ENCODE assay signal across 13 mouse cellular contexts in the genomic region with DNA sequence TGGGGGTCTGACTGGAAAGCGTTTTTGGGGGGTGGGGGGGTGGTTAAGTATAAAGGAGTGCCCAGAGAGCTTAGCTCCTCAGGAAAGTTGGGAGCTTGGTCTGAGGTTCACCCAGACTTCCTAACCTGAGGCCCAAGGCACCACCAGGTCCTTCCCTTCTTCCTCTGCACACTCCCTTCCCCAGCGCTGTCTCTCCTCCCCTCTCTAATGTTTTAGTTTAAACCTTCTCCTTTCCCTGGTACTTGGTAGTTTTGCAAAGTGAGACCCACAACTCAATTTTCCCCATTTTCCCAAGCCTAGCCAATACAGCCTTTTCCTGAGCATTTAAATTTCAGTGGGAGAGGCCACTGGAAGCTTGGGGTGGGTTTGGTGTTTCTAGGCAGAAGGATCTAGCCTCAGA. TPM values are rescaled to one million over a fixed set of nuclear protein-coding genes. Genes with fewer than 3 reads are reported as not detected.
DNase-seq lines count a peak whose midpoint lies in the region; ATAC-seq and TF ChIP-seq lines count a peak whose summit lies in the region.
"Had no signal": no experiment of that assay in that cellular context is flagged by ENCODE, and none has a peak within 500 bp of the region (broad histone marks: within the 10 kb centered on the region; RNA-seq: fewer than 3 reads in every experiment).

No protein-coding gene starts in this region.

- H3K4me3 ChIP-seq in MEL (ENCODE audit: control insufficient read depth in 1 of 2, insufficient read depth in 1 of 2, low read depth in 2 of 2, low read length in 2 of 2), result peak overlapping the region in 1 of 2 experiments; percentile 55; a peak in 2 of 4 replicates
- no peak overlapping the region for H3K4me3 ChIP-seq in embryonic facial prominence, embryonic 11.5 days (ENCODE audit: low read depth, low read length)
- peak overlapping the region; percentile 51 for H3K4me3 ChIP-seq in hindbrain, embryonic 12.5 days
- H3K4me3 ChIP-seq in midbrain, embryonic 15.5 days, result no peak overlapping the region
- H3K4me3 ChIP-seq: limb, embryonic 13.5 days; myocyte had no signal

- TF ChIP-seq RAD21 in MEL (IDR thresholded peaks at IDR 0.05; ENCODE audit: low read depth, low read length), result no peak

- no peaks in the 10 kb centered on the region for H3K27me3 ChIP-seq in MEL (ENCODE audit: control insufficient read depth in 1 of 2, insufficient read depth in 2 of 2, low read length in 2 of 2)
- H3K27me3 ChIP-seq in embryonic facial prominence, embryonic 11.5 days (ENCODE audit: control insufficient read depth, insufficient read depth, low read length), result peaks cover 67% of the 10 kb centered on the region
- H3K27me3 ChIP-seq in hindbrain, embryonic 12.5 days, result peaks cover 85% of the 10 kb centered on the region
- H3K27me3 ChIP-seq in midbrain, embryonic 15.5 days (replicated peaks), result peaks cover 87% of the 10 kb centered on the region

- peaks cover 12% of the 10 kb centered on the region for H3K79me2 ChIP-seq in MEL (ENCODE audit: control insufficient read depth, insufficient read depth, low read length, poor library complexity)

- H3K4me2 ChIP-seq in embryonic facial prominence, embryonic 11.5 days (ENCODE audit: low read depth, low read length), result no peak overlapping the region
- peak overlapping the region; percentile 61 for H3K4me2 ChIP-seq in hindbrain, embryonic 12.5 days (replicated peaks)
- peak overlapping the region; percentile 10 for H3K4me2 ChIP-seq in midbrain, embryonic 15.5 days
- H3K4me2 ChIP-seq: limb, embryonic 13.5 days had no signal

- H3K27ac ChIP-seq in MEL (ENCODE audit: control insufficient read depth, low read depth, low read length), result peak overlapping the region; percentile 90
- no peak overlapping the region for H3K27ac ChIP-seq in embryonic facial prominence, embryonic 11.5 days (replicated peaks; ENCODE audit: low read depth, low read length)
- peak overlapping the region; percentile 7; the same call in 1 of the 2 replicates for H3K27ac ChIP-seq in hindbrain, embryonic 12.5 days
- H3K27ac ChIP-seq in midbrain, embryonic 15.5 days, result no peak overlapping the region
- H3K27ac ChIP-seq: limb, embryonic 13.5 days had no signal

- no peak for DNase-seq in MEL (ENCODE audit: low read depth, low spot score)
- DNase-seq in embryonic facial prominence, embryonic 11.5 days (ENCODE audit: low spot score), result peak; percentile 1
- no peak for DNase-seq in kidney, postnatal 36 days
- no peak for DNase-seq in right cerebral cortex, adult 2 months (ENCODE audit: low spot score in 2 of 2)
- no peak for DNase-seq in kidney, adult 9 months
- DNase-seq: kidney, adult 11 months; layer of hippocampus, adult 9-11 months; lung, postnatal 10 days had no signal

- TF ChIP-seq EP300 in MEL (IDR thresholded peaks at IDR 0.05; ENCODE audit: low read depth in 1 of 2, low read length in 2 of 2), result no peak

- no peak for ATAC-seq in embryonic facial prominence, embryonic 11.5 days (replicated peaks; ENCODE audit: insufficient number of reproducible peaks, low FRiP score, low TSS enrichment, low read depth)
- no peak for ATAC-seq in hindbrain, embryonic 12.5 days (ENCODE audit: low FRiP score)
- no peak for ATAC-seq in midbrain, embryonic 15.5 days (replicated peaks)

- 0% methylated on average over 2 of the region's 2 CpGs for WGBS in embryonic facial prominence, embryonic 11.5 days
- WGBS in hindbrain, embryonic 12.5 days, result 0% methylated on average over 2 of the region's 2 CpGs
- WGBS in midbrain, embryonic 15.5 days, result 5% methylated on average over 2 of the region's 2 CpGs

- H3K9me3 ChIP-seq in MEL (replicated peaks; ENCODE audit: insufficient read depth, low read length), result no peaks in the 10 kb centered on the region
- no peaks in the 10 kb centered on the region for H3K9me3 ChIP-seq in embryonic facial prominence, embryonic 11.5 days (replicated peaks; ENCODE audit: control insufficient read depth, low read length)
- H3K9me3 ChIP-seq in hindbrain, embryonic 12.5 days (replicated peaks), result no peaks in the 10 kb centered on the region
- H3K9me3 ChIP-seq in midbrain, embryonic 15.5 days, result no peaks in the 10 kb centered on the region
- H3K9me3 ChIP-seq: limb, embryonic 13.5 days had no signal

- peaks cover 0 to 10% of the 10 kb centered on the region in 2 experiments; a peak in 3 of 4 replicates for H3K4me1 ChIP-seq in MEL (ENCODE audit: control insufficient read depth in 1 of 2, insufficient read depth in 2 of 2, low read length in 2 of 2)
- peaks cover 12% of the 10 kb centered on the region for H3K4me1 ChIP-seq in embryonic facial prominence, embryonic 11.5 days (ENCODE audit: control insufficient read depth, insufficient read depth, low read length)
- H3K4me1 ChIP-seq in hindbrain, embryonic 12.5 days, result peaks cover 48% of the 10 kb centered on the region
- H3K4me1 ChIP-seq in midbrain, embryonic 15.5 days, result peaks cover 25% of the 10 kb centered on the region

- peaks cover 1 to 12% of the 10 kb centered on the region in 2 experiments; a peak in 3 of 4 replicates for H3K36me3 ChIP-seq in MEL (ENCODE audit: control insufficient read depth in 1 of 2, insufficient read depth in 2 of 2, low read length in 2 of 2)
- H3K36me3 ChIP-seq in embryonic facial prominence, embryonic 11.5 days (replicated peaks; ENCODE audit: control insufficient read depth, insufficient read depth, low read depth, low read length), result no peaks in the 10 kb centered on the region
- H3K36me3 ChIP-seq in hindbrain, embryonic 12.5 days, result no peaks in the 10 kb centered on the region
- no peaks in the 10 kb centered on the region for H3K36me3 ChIP-seq in midbrain, embryonic 15.5 days (replicated peaks)
- H3K36me3 ChIP-seq: limb, embryonic 13.5 days had no signal

- TF ChIP-seq POLR2A in MEL (IDR thresholded peaks at IDR 0.05; ENCODE audit: control insufficient read depth in 1 of 2, insufficient read depth in 1 of 2, low read depth in 1 of 2, low read length in 2 of 2, poor library complexity in 1 of 2), result no peak

- no peak for TF ChIP-seq CTCF in MEL (IDR thresholded peaks at IDR 0.05 in 2 of 3, conservative IDR thresholded peaks at IDR 0.05 in 1 of 3; ENCODE audit: control insufficient read depth in 1 of 3, insufficient read depth in 1 of 3, low read depth in 2 of 3, low read length in 3 of 3, poor library complexity in 1 of 3, severe bottlenecking in 1 of 3)

- H3K9ac ChIP-seq in MEL (ENCODE audit: control insufficient read depth, low read depth, low read length, poor library complexity, severe bottlenecking), result peak overlapping the region; percentile 76
- H3K9ac ChIP-seq in embryonic facial prominence, embryonic 11.5 days (replicated peaks; ENCODE audit: low read length), result no peak overlapping the region
- peak overlapping the region; percentile 49 for H3K9ac ChIP-seq in hindbrain, embryonic 12.5 days
- no peak overlapping the region for H3K9ac ChIP-seq in midbrain, embryonic 15.5 days
- H3K9ac ChIP-seq: limb, embryonic 13.5 days had no signal

TF ChIP-seq in MEL, 35 proteins besides CTCF, POLR2A, EP300 and RAD21:
- TF ChIP-seq ZKSCAN1 (IDR thresholded peaks at IDR 0.05; ENCODE audit: low read depth, low read length), result no peak
- no peak for TF ChIP-seq UBTF (IDR thresholded peaks at IDR 0.05; ENCODE audit: borderline replicate concordance, insufficient read depth, low read depth, low read length)
- no peak for TF ChIP-seq MXI1 (IDR thresholded peaks at IDR 0.05; ENCODE audit: low read depth, low read length)
- no peak for TF ChIP-seq ZNF384 (IDR thresholded peaks at IDR 0.05; ENCODE audit: low read depth, low read length)
- TF ChIP-seq ZMIZ1 (IDR thresholded peaks at IDR 0.05; ENCODE audit: low read depth, low read length), result no peak
- TF ChIP-seq JUND (IDR thresholded peaks at IDR 0.05; ENCODE audit: low read depth, low read length), result no peak
- TF ChIP-seq MYB (IDR thresholded peaks at IDR 0.05; ENCODE audit: low read depth, low read length), result no peak
- TF ChIP-seq USF1 (IDR thresholded peaks at IDR 0.05; ENCODE audit: low read depth, low read length), result no peak
- TF ChIP-seq GATA1 (IDR thresholded peaks at IDR 0.05; ENCODE audit: low read depth, low read length), result no peak
- no peak for TF ChIP-seq KAT2A (conservative IDR thresholded peaks at IDR 0.05; ENCODE audit: low read depth, low read length)
- TF ChIP-seq POLR2AphosphoS2 (IDR thresholded peaks at IDR 0.05; ENCODE audit: low read length), result no peak

RNA-seq across cellular contexts. Expression of a gene that starts 10.6 kb away (rescaled TPM):
- total RNA-seq in MEL (2012; rRNA removed), result 7.5 and 10.4 TPM in 2 replicates
- 10 to 100 TPM in 1 of 2 experiments, not detected in 1; 17.6 TPM for polyA plus RNA-seq in MEL (2012; ENCODE audit: insufficient read depth in 1 of 2, insufficient read length in 2 of 2, low read depth in 1 of 2, low replicate concordance in 2 of 2, missing spikeins in 1 of 2)
- polyA plus RNA-seq in embryonic facial prominence, embryonic 11.5 days (2014; fragmentation: Nextera tagmentation; extraction: Ambion mirVana), result 13.9 and 26.6 TPM in 2 replicates
- polyA plus RNA-seq in hindbrain, embryonic 12.5 days (2016; fragmentation: Nextera tagmentation; extraction: Ambion mirVana), result 17.9 and 20.1 TPM in 2 replicates
- polyA plus RNA-seq in midbrain, embryonic 15.5 days (2015; fragmentation: Nextera tagmentation; extraction: Ambion mirVana), result 22.5 and 23.3 TPM in 2 replicates
- total RNA-seq: heart, adult 8-10 months had no signal

Comparison
In these comparisons a context has a peak if more than half of its experiments do, and no peak if none do; other contexts are left out.
1. H3K27ac ChIP-seq: peak in MEL (single experiment) and hindbrain, embryonic 12.5 days (single experiment); none in embryonic facial prominence, embryonic 11.5 days (single experiment) and midbrain, embryonic 15.5 days (single experiment).
2. H3K9ac ChIP-seq: peak in MEL (single experiment) and hindbrain, embryonic 12.5 days (single experiment); none in embryonic facial prominence, embryonic 11.5 days (single experiment) and midbrain, embryonic 15.5 days (single experiment).